Mouse (Mus musculus) intestine, embryonic 16.5 days (tissue): ENCODE data around the gene Mmp19. TPM values are rescaled to one million over a fixed set of nuclear protein-coding genes. Genes with fewer than 3 reads are reported as not detected.

ENCODE experiments used
- ATAC-seq: fragments of 200-750 bp; cut with Nextera tagmentation; 2 replicates; pipeline ENCODE4 v1.8.0; 2017; ENCODE audit warnings: moderate TSS enrichment, moderate library complexity
- H3K27ac ChIP-seq: fragments of 300-500 bp; sonication (generic); 2 replicates; pipeline ENCODE4 v1.5.1; 2014; ENCODE audit warnings: mild to moderate bottlenecking, low read length
- H3K27me3 ChIP-seq: fragments of 300-500 bp; sonication (generic); replicated peaks from 2 replicates; pipeline ENCODE4 v1.6.1; 2014; ENCODE audit warnings: low read length, control low read depth, mixed read lengths; ENCODE audit not compliant: control insufficient read depth, insufficient read depth
- H3K36me3 ChIP-seq: fragments of 300-500 bp; sonication (generic); 2 replicates; pipeline ENCODE4 v1.6.1; 2014; ENCODE audit warnings: low read length, control low read depth; ENCODE audit not compliant: control insufficient read depth, insufficient read depth
- H3K4me1 ChIP-seq: fragments of 300-500 bp; sonication (generic); 2 replicates; pipeline ENCODE4 v1.6.1; 2014; ENCODE audit warnings: low read length, control low read depth, mixed read lengths; ENCODE audit not compliant: control insufficient read depth, insufficient read depth
- H3K4me2 ChIP-seq: fragments of 300-500 bp; sonication (generic); 2 replicates; pipeline ENCODE4 v1.6.1; 2014; ENCODE audit warnings: low read depth, low read length, control low read depth
- H3K4me3 ChIP-seq: fragments of 300-500 bp; sonication (generic); 2 replicates; pipeline ENCODE4 v1.5.1; 2014; ENCODE audit warnings: mild to moderate bottlenecking, low read length
- H3K9ac ChIP-seq: fragments of 300-500 bp; sonication (generic); 2 replicates; pipeline ENCODE4 v1.6.1; 2014; ENCODE audit warnings: low read depth, low read length
- H3K9me3 ChIP-seq: fragments of 300-500 bp; sonication (generic); 2 replicates; pipeline ENCODE4 v1.6.1; 2016; ENCODE audit warnings: low read length, control low read depth; ENCODE audit not compliant: control insufficient read depth
- WGBS: fragments of 180-500 bp; shearing (Covaris S2); extraction: QIAGEN DNeasy Blood & Tissue Kit; methylation state at CpG from one replicate; pipeline ENCODE4 v1.1.7; 2014; 5-methylcytosine and 5-hydroxymethylcytosine counted together
- polyA plus RNA-seq: library from polyadenylated mRNA; unstranded; fragments of >200 nt; fragmentation: Nextera tagmentation; extraction: Ambion mirVana; gene quantifications from 2 replicates; pipeline ENCODE4 v1.2.1, GENCODE M21; 2015

Gene Mmp19
- polyA plus RNA-seq, 1 experiment from 2014 or later = 0.81 TPM

GRCm38 (mm10) chr10:128837400-128837799 lies 46.7 kb downstream of the Mmp19 start:
- Histone ChIP-seq H3K4me1 (no peaks in the 10 kb centered on the region), H3K4me3 (no peak overlapping the region), H3K36me3 (peaks cover 9% of the 10 kb centered on the region), H3K27ac (no peak overlapping the region), H3K27me3 (no peaks in the 10 kb centered on the region), H3K9me3 (no peaks in the 10 kb centered on the region), H3K9ac (no peak overlapping the region), H3K4me2 (no peak overlapping the region)
- ATAC-seq = no peak

GRCm38 (mm10) chr10:128839434-128839833 lies 48.7 kb downstream of the Mmp19 start:
- H3K9ac ChIP-seq = no peak overlapping the region
- no peak overlapping the region for H3K4me3 ChIP-seq
- ATAC-seq = no peak
- no peaks in the 10 kb centered on the region for H3K4me1 ChIP-seq
- H3K36me3 ChIP-seq = peaks cover 2% of the 10 kb centered on the region; the same call in 1 of the 2 replicates
- H3K27me3 ChIP-seq = no peaks in the 10 kb centered on the region
- H3K4me2 ChIP-seq = no peak overlapping the region
- H3K9me3 ChIP-seq = no peaks in the 10 kb centered on the region
- H3K27ac ChIP-seq = no peak overlapping the region

- peaks cover 2% of the 10 kb centered on the region; the same call in 1 of the 2 replicates for H3K36me3 ChIP-seq
- H3K4me1 ChIP-seq = no peaks in the 10 kb centered on the region
- H3K9ac ChIP-seq = no peak overlapping the region
- no peaks in the 10 kb centered on the region for H3K27me3 ChIP-seq
- no peaks in the 10 kb centered on the region for H3K9me3 ChIP-seq
- no peak for ATAC-seq
- H3K27ac ChIP-seq = no peak overlapping the region
- no peak overlapping the region for H3K4me3 ChIP-seq
- no peak overlapping the region for H3K4me2 ChIP-seq
These were observed 49.9 kb downstream of the Mmp19 start for GRCm38 (mm10) chr10:128840612-128841011.

GRCm38 (mm10) chr10:128843260-128843659 lies 52.5 kb downstream of the Mmp19 start:
- Histone ChIP-seq H3K4me2 (no peak overlapping the region), H3K27me3 (no peaks in the 10 kb centered on the region), H3K4me3 (no peak overlapping the region), H3K36me3 (peaks cover 2% of the 10 kb centered on the region; the same call in 1 of the 2 replicates), H3K27ac (no peak overlapping the region), H3K9me3 (no peaks in the 10 kb centered on the region), H3K9ac (no peak overlapping the region), H3K4me1 (no peaks in the 10 kb centered on the region)
- no peak for ATAC-seq
- WGBS = 85% methylated on average over 5 of the region's 5 CpGs

- 63% methylated on average over 2 of the region's 2 CpGs for WGBS
- Histone ChIP-seq H3K9me3 (no peaks in the 10 kb centered on the region), H3K4me1 (no peaks in the 10 kb centered on the region), H3K4me3 (no peak overlapping the region), H3K4me2 (no peak overlapping the region), H3K27me3 (no peaks in the 10 kb centered on the region), H3K9ac (no peak overlapping the region), H3K36me3 (peaks cover 2% of the 10 kb centered on the region; the same call in 1 of the 2 replicates), H3K27ac (no peak overlapping the region)
- no peak for ATAC-seq
These were observed 54.8 kb downstream of the Mmp19 start for GRCm38 (mm10) chr10:128845516-128845915.

- Histone ChIP-seq H3K4me1 (no peaks in the 10 kb centered on the region), H3K9ac (no peak overlapping the region), H3K4me3 (no peak overlapping the region), H3K36me3 (peaks cover 2% of the 10 kb centered on the region; the same call in 1 of the 2 replicates), H3K4me2 (no peak overlapping the region), H3K27me3 (no peaks in the 10 kb centered on the region), H3K27ac (no peak overlapping the region), H3K9me3 (no peaks in the 10 kb centered on the region)
- 91% methylated on average over 4 of the region's 4 CpGs for WGBS
- ATAC-seq = no peak
These were observed 56.0 kb downstream of the Mmp19 start for GRCm38 (mm10) chr10:128846664-128847063.

- ATAC-seq = no peak
- Histone ChIP-seq H3K4me2 (no peak overlapping the region), H3K9ac (no peak overlapping the region), H3K4me1 (no peaks in the 10 kb centered on the region), H3K9me3 (no peaks in the 10 kb centered on the region), H3K27ac (no peak overlapping the region), H3K4me3 (no peak overlapping the region), H3K36me3 (0 out of 2 replicates have a peak, but pooled peaks cover under 1% of the 10 kb centered on the region), H3K27me3 (no peaks in the 10 kb centered on the region)
- WGBS = 55% methylated on average over 2 of the region's 2 CpGs
These were observed 57.7 kb downstream of the Mmp19 start for GRCm38 (mm10) chr10:128848426-128848825.

GRCm38 (mm10) chr10:128850339-128850738 lies 59.6 kb downstream of the Mmp19 start:
- H3K4me2 ChIP-seq = no peak overlapping the region
- no peaks in the 10 kb centered on the region for H3K36me3 ChIP-seq
- H3K27me3 ChIP-seq = no peaks in the 10 kb centered on the region
- ATAC-seq = no peak
- H3K27ac ChIP-seq = no peak overlapping the region
- H3K4me3 ChIP-seq = no peak overlapping the region
- H3K9me3 ChIP-seq = no peaks in the 10 kb centered on the region
- no peak overlapping the region for H3K9ac ChIP-seq
- WGBS = 67% methylated on average over 3 of the region's 3 CpGs
- no peaks in the 10 kb centered on the region for H3K4me1 ChIP-seq
